Mouse (Mus musculus) thymus, adult 2 months (tissue): ENCODE results near the gene Mgea5. TPM values are rescaled to one million over a fixed set of nuclear protein-coding genes. Genes with fewer than 3 reads are reported as not detected.

ENCODE experiments used
- DNase-seq: peaks from one replicate; pipeline ENCODE4 v3.0.0; 2021
- H3K27ac ChIP-seq: fragments of 200-500 bp; 2 replicates; pipeline ENCODE4 v1.5.1; 2012; ENCODE audit warnings: low read length, control low read depth; ENCODE audit not compliant: control insufficient read depth, insufficient read depth
- H3K27me3 ChIP-seq: fragments of 200-500 bp; 2 replicates; pipeline ENCODE4 v1.6.1; 2012; ENCODE audit warnings: mild to moderate bottlenecking, low read length, moderate library complexity, mixed read lengths; ENCODE audit not compliant: control insufficient read depth, insufficient read depth
- H3K36me3 ChIP-seq: fragments of 200-500 bp; 2 replicates; pipeline ENCODE4 v1.6.1; 2012; ENCODE audit warnings: mild to moderate bottlenecking, low read length, moderate library complexity; ENCODE audit not compliant: control insufficient read depth, insufficient read depth
- H3K4me1 ChIP-seq: fragments of 200-500 bp; replicated peaks from 2 replicates; pipeline ENCODE4 v1.6.1; 2012; ENCODE audit warnings: low read length; ENCODE audit not compliant: control insufficient read depth, insufficient read depth
- H3K4me3 ChIP-seq: fragments of 200-500 bp; 2 replicates; pipeline ENCODE4 v1.5.1; 2012; ENCODE audit warnings: mild to moderate bottlenecking, low read length, control low read depth, moderate library complexity; ENCODE audit not compliant: control insufficient read depth, insufficient read depth
- CTCF ChIP-seq: fragments of 200-500 bp; IDR thresholded peaks from 2 replicates; pipeline ENCODE4 v1.5.1; 2012; ENCODE audit warnings: mild to moderate bottlenecking, control low read depth, low read length, moderate library complexity, borderline replicate concordance; ENCODE audit not compliant: control insufficient read depth, poor library complexity, insufficient read depth; ENCODE audit errors: extremely low read depth
- POLR2A ChIP-seq: fragments of 200-500 bp; IDR thresholded peaks from 2 replicates; pipeline ENCODE4 v1.6.1; 2012; ENCODE audit warnings: mild to moderate bottlenecking, low read length, control low read depth, moderate library complexity; ENCODE audit not compliant: control insufficient read depth, poor library complexity, insufficient read depth; ENCODE audit errors: extremely low read depth
- WGBS: fragments of 180-500 bp; shearing (Covaris S2); methylation state at CpG from one replicate; pipeline ENCODE4 v1.1.7; 2018; 5-methylcytosine and 5-hydroxymethylcytosine counted together
- polyA plus RNA-seq: library from polyadenylated mRNA; depleted of rRNA; stranded (reverse); fragments of >200 nt; gene quantifications from 2 replicates; pipeline ENCODE4 v1.2.3, GENCODE M21; 2012

Mgea5 gene
- polyA plus RNA-seq, 1 experiment = 74.2 TPM

- no peaks in the 10 kb centered on the region for H3K27me3 ChIP-seq
- peaks cover 21% of the 10 kb centered on the region for H3K4me1 ChIP-seq
- WGBS = 82% methylated on average over 15 of the region's 15 CpGs
- peak overlapping the region; percentile 40 for H3K27ac ChIP-seq
- no peaks in the 10 kb centered on the region for H3K36me3 ChIP-seq
- TF ChIP-seq CTCF (no peak), POLR2A (no peak)
- no peak for DNase-seq
- H3K4me3 ChIP-seq = no peak overlapping the region
Observed at GRCm38 (mm10) chr19:45796879-45797278, 13.2 kb upstream of the Mgea5 start.

GRCm38 (mm10) chr19:45796061-45796556 is 12.5 kb upstream of the Mgea5 start:
- Histone ChIP-seq H3K4me1 (peaks cover 21% of the 10 kb centered on the region), H3K4me3 (peak overlapping the region; percentile 22), H3K27me3 (no peaks in the 10 kb centered on the region), H3K36me3 (no peaks in the 10 kb centered on the region), H3K27ac (peak overlapping the region; percentile 61; the same call in 1 of the 2 replicates)
- DNase-seq = peak; percentile 65
- 25% methylated on average over 15 of the region's 15 CpGs for WGBS
- no peak for TF ChIP-seq CTCF
- TF ChIP-seq POLR2A = no peak

GRCm38 (mm10) chr19:45795406-45795944 is 11.8 kb upstream of the Mgea5 start:
- 60% methylated on average over 15 of the region's 15 CpGs for WGBS
- DNase-seq = no peak
- Histone ChIP-seq H3K27me3 (no peaks in the 10 kb centered on the region), H3K4me3 (peak overlapping the region; percentile 22; the same call in 1 of the 2 replicates), H3K36me3 (no peaks in the 10 kb centered on the region), H3K27ac (peak overlapping the region; percentile 61; the same call in 1 of the 2 replicates), H3K4me1 (peaks cover 26% of the 10 kb centered on the region)
- TF ChIP-seq CTCF (no peak), POLR2A (no peak)

- Histone ChIP-seq H3K36me3 (no peaks in the 10 kb centered on the region), H3K4me3 (no peak overlapping the region), H3K27ac (no peak overlapping the region), H3K27me3 (no peaks in the 10 kb centered on the region), H3K4me1 (peaks cover 29% of the 10 kb centered on the region)
- TF ChIP-seq CTCF (no peak), POLR2A (no peak)
- WGBS = 92% methylated on average over 6 of the region's 6 CpGs
- no peak for DNase-seq
Observed at GRCm38 (mm10) chr19:45794718-45795117, 11.1 kb upstream of the Mgea5 start.

- Histone ChIP-seq H3K27me3 (no peaks in the 10 kb centered on the region), H3K36me3 (no peaks in the 10 kb centered on the region), H3K27ac (no peak overlapping the region), H3K4me1 (peaks cover 29% of the 10 kb centered on the region), H3K4me3 (no peak overlapping the region)
- no peak for DNase-seq
- 98% methylated on average over 6 of the region's 6 CpGs for WGBS
- no peak for TF ChIP-seq CTCF
Observed at GRCm38 (mm10) chr19:45792404-45792803, 8.8 kb upstream of the Mgea5 start.

GRCm38 (mm10) chr19:45789888-45790874 is 6.5 kb upstream of the Mgea5 start:
- Histone ChIP-seq H3K27me3 (no peaks in the 10 kb centered on the region), H3K4me1 (peaks cover 12% of the 10 kb centered on the region), H3K4me3 (no peak overlapping the region), H3K27ac (no peak overlapping the region), H3K36me3 (no peaks in the 10 kb centered on the region)
- TF ChIP-seq CTCF = no peak
- no peak for TF ChIP-seq POLR2A
- 43% methylated on average over 13 of the region's 13 CpGs for whole genome bisulfite sequencing
- peak; percentile 26 for DNase-seq
